Mouse (Mus musculus): ENCODE results near the gene Dusp13.

DNA sequence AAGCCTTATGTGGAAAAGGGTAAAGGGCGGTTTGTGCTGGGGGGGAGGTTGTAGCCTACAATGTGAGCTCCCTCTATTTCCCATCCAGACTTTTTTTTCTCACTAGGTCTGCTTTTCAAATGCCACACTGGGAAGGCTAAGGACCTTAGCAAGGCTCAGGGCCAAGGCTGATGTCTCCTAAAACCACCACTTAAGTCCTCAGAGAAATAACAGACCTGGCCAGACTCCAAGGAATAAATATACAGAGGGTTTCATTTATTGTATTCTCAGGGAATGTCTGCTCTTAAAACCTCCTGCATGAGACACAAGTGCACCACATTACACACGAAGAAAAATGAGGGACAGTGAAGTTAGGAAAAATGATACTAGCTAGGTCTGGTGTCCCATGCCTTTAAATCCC, 39.8 kb downstream of the Dusp13 start:
- no peak for TF ChIP-seq CTCF (IDR thresholded peaks at IDR 0.05; ENCODE audit: borderline replicate concordance, extremely low read depth, insufficient read depth, insufficient read length)
- TF ChIP-seq POLR2A (IDR thresholded peaks at IDR 0.05; ENCODE audit: borderline replicate concordance, extremely low read depth, insufficient read depth, insufficient read length, poor library complexity, severe bottlenecking), result no peak

All from brain, embryonic 14.5 days (tissue).